Mouse (Mus musculus): Measurements from ENCODE around the gene Gm609. TPM values are rescaled to one million over a fixed set of nuclear protein-coding genes. Genes with fewer than 3 reads are reported as not detected.
A peak's percentile ranks its signal among the peaks of the same experiment; 100 is the strongest.

The Gm609 gene
- total RNA-seq, 2 experiments from 2014 or later = 0.08 to 0.23 TPM

DNA sequence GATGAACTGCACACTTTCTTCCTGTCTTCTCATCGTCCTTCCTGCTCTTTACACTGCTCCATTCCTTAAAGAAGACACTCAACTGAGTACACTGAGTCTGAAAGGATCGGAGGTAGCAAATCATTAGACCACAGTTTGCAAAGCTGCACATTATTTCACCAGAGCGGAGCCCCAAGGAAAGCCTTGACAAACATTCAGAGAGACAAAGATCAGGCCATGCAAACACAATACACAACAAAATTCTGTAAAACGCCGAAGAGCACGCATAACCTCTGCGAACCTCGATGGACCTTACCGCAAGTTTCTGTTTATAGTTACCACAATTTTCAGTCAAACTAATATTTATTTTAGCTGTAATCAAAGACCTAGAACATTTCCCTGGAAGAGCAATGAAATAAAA is 127.4 kb downstream of the Gm609 start:
- intact Hi-C loops (cut with DNase I) = no loop called here
- DNase-seq = no peak
- H3K4me3 ChIP-seq = no peak overlapping the region
- H3K27ac ChIP-seq = peak overlapping the region; percentile 73
- TF ChIP-seq CTCF (IDR thresholded peaks at IDR 0.05) = no peak

DNA sequence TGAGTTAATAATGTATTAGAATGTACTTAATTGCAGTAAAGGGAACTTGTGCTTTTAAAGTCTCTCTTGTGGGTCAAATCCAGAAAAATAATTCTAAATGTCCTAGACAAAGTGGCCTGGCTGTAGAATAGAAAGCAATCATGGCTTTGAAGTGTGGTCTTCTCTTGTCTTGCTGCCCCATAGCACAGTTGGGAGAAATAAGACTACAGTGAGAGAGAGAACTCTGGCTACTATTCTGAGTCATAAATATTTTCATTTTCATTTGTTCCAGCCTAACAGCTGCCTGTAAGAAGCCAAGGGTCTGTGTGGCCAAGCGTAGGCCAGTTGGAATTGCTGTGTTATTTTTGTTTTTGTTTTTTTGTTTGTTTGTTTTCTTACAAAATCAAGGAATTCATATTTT is 128.1 kb downstream of the Gm609 start:
- Histone ChIP-seq H3K4me3 (no peak overlapping the region), H3K27ac (peak overlapping the region; percentile 73; the same call in 1 of the 2 replicates)
- DNase-seq = no peak
- intact Hi-C loops (cut with DNase I) = loop anchor here (5.0 kb wide), 1 partner anchor 43 kb away; the partner anchor contains the start of gene Cd200
- TF ChIP-seq CTCF (IDR thresholded peaks at IDR 0.05) = no peak

GRCm38 (mm10) chr16:45363480-45364045 is 129.2 kb downstream of the Gm609 start:
- peak overlapping the region; percentile 73 for H3K27ac ChIP-seq
- TF ChIP-seq CTCF (IDR thresholded peaks at IDR 0.05) = no peak
- DNase-seq = no peak
- intact Hi-C loops (cut with DNase I) = loop anchor here (5.0 kb wide), 1 partner anchor 44 kb away; the partner anchor contains the start of gene Cd200
- no peak overlapping the region for H3K4me3 ChIP-seq

Other genes with a start within 250 kb of the Gm609 start
- 10 to 100 TPM; 10.4 to 20.1 TPM for gene Cd200, start 83.9 kb downstream of the Gm609 start, total RNA-seq (2021)
- not detected for gene Gm17783, start 39.1 kb upstream of the Gm609 start, total RNA-seq (2021)
- gene Slc9c1, start 42.3 kb upstream of the Gm609 start, total RNA-seq (2021) = not detected
- gene Gcsam, start 117.4 kb upstream of the Gm609 start, total RNA-seq (2021) = not detected
- gene BC016579, start 161.1 kb upstream of the Gm609 start, total RNA-seq (2021) = not detected
- not detected for gene Tmprss7, start 200.7 kb upstream of the Gm609 start, total RNA-seq (2021)
- gene Tagln3, start 231.6 kb upstream of the Gm609 start, total RNA-seq (2021) = 1 to 10 TPM in 1 of 2 experiments, under 1 TPM in 1; 0.26 to 1.2 TPM
- 10 to 100 TPM; 11.4 to 13.6 TPM for gene Abhd10, start 250.0 kb upstream of the Gm609 start, total RNA-seq (2021)

Measured in gastrocnemius, adult 2 months (tissue).